Mouse (Mus musculus): Measurements from ENCODE around the gene Klhl29. TPM values are rescaled to one million over a fixed set of nuclear protein-coding genes. Genes with fewer than 3 reads are reported as not detected.

Gene Klhl29
- polyA plus RNA-seq, 1 experiment = 0.02 TPM

GRCm38 (mm10) chr12:5111343-5111742 is 264.1 kb downstream of the Klhl29 start:
- Histone ChIP-seq H3K36me3 (ENCODE audit: control insufficient read depth, insufficient read depth) (no peaks in the 10 kb centered on the region), H3K4me3 (no peak overlapping the region), H3K27me3 (ENCODE audit: control insufficient read depth, insufficient read depth, insufficient read length) (no peaks in the 10 kb centered on the region), H3K79me2 (ENCODE audit: control insufficient read depth, insufficient read depth) (no peaks in the 10 kb centered on the region), H3K4me2 (ENCODE audit: low read depth) (no peak overlapping the region), H3ac (ENCODE audit: control insufficient read depth, insufficient read length) (no peak overlapping the region)
- peak; percentile 79 for TF ChIP-seq REST (IDR thresholded peaks at IDR 0.05; ENCODE audit: insufficient read depth, insufficient read length)
- no peak for TF ChIP-seq MYOG (IDR thresholded peaks at IDR 0.05; ENCODE audit: control insufficient read depth in 1 of 3, insufficient read depth in 1 of 3, insufficient read length in 2 of 3, low read depth in 2 of 3)

GRCm38 (mm10) chr12:5108613-5109012 is 266.9 kb downstream of the Klhl29 start:
- Histone ChIP-seq H3K79me2 (ENCODE audit: control insufficient read depth, insufficient read depth) (no peaks in the 10 kb centered on the region), H3K27me3 (ENCODE audit: control insufficient read depth, insufficient read depth, insufficient read length) (no peaks in the 10 kb centered on the region), H3K4me2 (ENCODE audit: low read depth) (no peak overlapping the region), H3ac (ENCODE audit: control insufficient read depth, insufficient read length) (no peak overlapping the region), H3K4me3 (no peak overlapping the region), H3K36me3 (ENCODE audit: control insufficient read depth, insufficient read depth) (no peaks in the 10 kb centered on the region)
- TF ChIP-seq MYOG (IDR thresholded peaks at IDR 0.05; ENCODE audit: control insufficient read depth in 1 of 3, insufficient read depth in 1 of 3, insufficient read length in 2 of 3, low read depth in 2 of 3) (no peak), POLR2AphosphoS2 (IDR thresholded peaks at IDR 0.05; ENCODE audit: insufficient read length, low read depth) (no peak), MAX (IDR thresholded peaks at IDR 0.05; ENCODE audit: low read depth) (no peak), SRF (IDR thresholded peaks at IDR 0.05; ENCODE audit: control insufficient read depth, insufficient read length, low read depth) (no peak), TCF3 (IDR thresholded peaks at IDR 0.05; ENCODE audit: insufficient read length, low read depth) (no peak), POLR2A (IDR thresholded peaks at IDR 0.05; ENCODE audit: insufficient read length, low read depth) (no peak), MYOD1 (IDR thresholded peaks at IDR 0.05; ENCODE audit: control insufficient read depth in 1 of 3, insufficient read length in 2 of 3, low read depth in 2 of 3) (no peak), CEBPB (IDR thresholded peaks at IDR 0.05; ENCODE audit: insufficient read depth, poor library complexity, severe bottlenecking) (no peak), TCF12 (IDR thresholded peaks at IDR 0.05; ENCODE audit: insufficient read depth, poor library complexity, severe bottlenecking) (no peak), USF1 (IDR thresholded peaks at IDR 0.05; ENCODE audit: low read depth) (no peak), E2F4 (IDR thresholded peaks at IDR 0.05; ENCODE audit: insufficient read depth) (no peak), REST (IDR thresholded peaks at IDR 0.05; ENCODE audit: insufficient read depth, insufficient read length) (no peak)

GRCm38 (mm10) chr12:5107795-5108194 is 267.7 kb downstream of the Klhl29 start:
- H3ac ChIP-seq (ENCODE audit: control insufficient read depth, insufficient read length) = no peak overlapping the region

GRCm38 (mm10) chr12:5104422-5105052 is 270.9 kb downstream of the Klhl29 start:
- TF ChIP-seq CEBPB (IDR thresholded peaks at IDR 0.05; ENCODE audit: insufficient read depth, poor library complexity, severe bottlenecking) = no peak
- TF ChIP-seq MYOD1 (IDR thresholded peaks at IDR 0.05; ENCODE audit: control insufficient read depth in 1 of 3, insufficient read length in 2 of 3, low read depth in 2 of 3) = no peak
- no peak for TF ChIP-seq SRF (IDR thresholded peaks at IDR 0.05; ENCODE audit: control insufficient read depth, insufficient read length, low read depth)
- TF ChIP-seq MAX (IDR thresholded peaks at IDR 0.05; ENCODE audit: low read depth) = no peak
- H3K4me3 ChIP-seq = no peak overlapping the region

More at GRCm38 (mm10) chr12:5107795-5108194, 267.7 kb downstream of the Klhl29 start:
- no peaks in the 10 kb centered on the region for H3K79me2 ChIP-seq (ENCODE audit: control insufficient read depth, insufficient read depth)
- no peak overlapping the region for H3K4me2 ChIP-seq (ENCODE audit: low read depth)
- no peaks in the 10 kb centered on the region for H3K36me3 ChIP-seq (ENCODE audit: control insufficient read depth, insufficient read depth)
- H3K27me3 ChIP-seq (ENCODE audit: control insufficient read depth, insufficient read depth, insufficient read length) = no peaks in the 10 kb centered on the region
- TF ChIP-seq REST (IDR thresholded peaks at IDR 0.05; ENCODE audit: insufficient read depth, insufficient read length) (no peak), POLR2AphosphoS2 (IDR thresholded peaks at IDR 0.05; ENCODE audit: insufficient read length, low read depth) (no peak), POLR2A (IDR thresholded peaks at IDR 0.05; ENCODE audit: insufficient read length, low read depth) (no peak), USF1 (IDR thresholded peaks at IDR 0.05; ENCODE audit: low read depth) (no peak), MYOG (IDR thresholded peaks at IDR 0.05; ENCODE audit: control insufficient read depth in 1 of 3, insufficient read depth in 1 of 3, insufficient read length in 2 of 3, low read depth in 2 of 3) (no peak), TCF3 (IDR thresholded peaks at IDR 0.05; ENCODE audit: insufficient read length, low read depth) (no peak), E2F4 (IDR thresholded peaks at IDR 0.05; ENCODE audit: insufficient read depth) (no peak), CEBPB (IDR thresholded peaks at IDR 0.05; ENCODE audit: insufficient read depth, poor library complexity, severe bottlenecking) (no peak)
- no peak overlapping the region for H3K4me3 ChIP-seq

GRCm38 (mm10) chr12:5101411-5102024 is 274.0 kb downstream of the Klhl29 start:
- TF ChIP-seq E2F4 (IDR thresholded peaks at IDR 0.05; ENCODE audit: insufficient read depth) = no peak
- no peak for TF ChIP-seq POLR2A (IDR thresholded peaks at IDR 0.05; ENCODE audit: insufficient read length, low read depth)
- no peak for TF ChIP-seq TCF3 (IDR thresholded peaks at IDR 0.05; ENCODE audit: insufficient read length, low read depth)
- TF ChIP-seq SRF (IDR thresholded peaks at IDR 0.05; ENCODE audit: control insufficient read depth, insufficient read length, low read depth) = no peak
- no peak for TF ChIP-seq MYOD1 (IDR thresholded peaks at IDR 0.05; ENCODE audit: control insufficient read depth in 1 of 3, insufficient read length in 2 of 3, low read depth in 2 of 3)
- TF ChIP-seq MYOG (IDR thresholded peaks at IDR 0.05; ENCODE audit: control insufficient read depth in 1 of 3, insufficient read depth in 1 of 3, insufficient read length in 2 of 3, low read depth in 2 of 3) = no peak
- TF ChIP-seq CEBPB (IDR thresholded peaks at IDR 0.05; ENCODE audit: insufficient read depth, poor library complexity, severe bottlenecking) = no peak
- TF ChIP-seq POLR2AphosphoS2 (IDR thresholded peaks at IDR 0.05; ENCODE audit: insufficient read length, low read depth) = no peak
- TF ChIP-seq REST (IDR thresholded peaks at IDR 0.05; ENCODE audit: insufficient read depth, insufficient read length) = no peak
- TF ChIP-seq TCF12 (IDR thresholded peaks at IDR 0.05; ENCODE audit: insufficient read depth, poor library complexity, severe bottlenecking) = no peak
- TF ChIP-seq USF1 (IDR thresholded peaks at IDR 0.05; ENCODE audit: low read depth) = no peak
- no peak for TF ChIP-seq MAX (IDR thresholded peaks at IDR 0.05; ENCODE audit: low read depth)
- Histone ChIP-seq H3K79me2 (ENCODE audit: control insufficient read depth, insufficient read depth) (no peaks in the 10 kb centered on the region), H3K36me3 (ENCODE audit: control insufficient read depth, insufficient read depth) (no peaks in the 10 kb centered on the region), H3K4me3 (no peak overlapping the region), H3K4me2 (ENCODE audit: low read depth) (no peak overlapping the region), H3K27me3 (ENCODE audit: control insufficient read depth, insufficient read depth, insufficient read length) (no peaks in the 10 kb centered on the region), H3ac (ENCODE audit: control insufficient read depth, insufficient read length) (no peak overlapping the region)

More at GRCm38 (mm10) chr12:5104422-5105052, 270.9 kb downstream of the Klhl29 start:
- H3K36me3 ChIP-seq (ENCODE audit: control insufficient read depth, insufficient read depth) = no peaks in the 10 kb centered on the region
- H3K79me2 ChIP-seq (ENCODE audit: control insufficient read depth, insufficient read depth) = no peaks in the 10 kb centered on the region
- H3K27me3 ChIP-seq (ENCODE audit: control insufficient read depth, insufficient read depth, insufficient read length) = no peaks in the 10 kb centered on the region
- H3K4me2 ChIP-seq (ENCODE audit: low read depth) = no peak overlapping the region
- no peak overlapping the region for H3ac ChIP-seq (ENCODE audit: control insufficient read depth, insufficient read length)

All from myocyte (in vitro differentiated cells).